Mouse (Mus musculus) fibroblast of lung, adult 2 months (primary cell): ENCODE data around the gene Hpca.

Source experiments
- DNase-seq: peaks from one replicate; pipeline ENCODE4 v3.0.0-alpha.2; 2011; ENCODE audit warnings: low read depth

Gene Hpca

DNA sequence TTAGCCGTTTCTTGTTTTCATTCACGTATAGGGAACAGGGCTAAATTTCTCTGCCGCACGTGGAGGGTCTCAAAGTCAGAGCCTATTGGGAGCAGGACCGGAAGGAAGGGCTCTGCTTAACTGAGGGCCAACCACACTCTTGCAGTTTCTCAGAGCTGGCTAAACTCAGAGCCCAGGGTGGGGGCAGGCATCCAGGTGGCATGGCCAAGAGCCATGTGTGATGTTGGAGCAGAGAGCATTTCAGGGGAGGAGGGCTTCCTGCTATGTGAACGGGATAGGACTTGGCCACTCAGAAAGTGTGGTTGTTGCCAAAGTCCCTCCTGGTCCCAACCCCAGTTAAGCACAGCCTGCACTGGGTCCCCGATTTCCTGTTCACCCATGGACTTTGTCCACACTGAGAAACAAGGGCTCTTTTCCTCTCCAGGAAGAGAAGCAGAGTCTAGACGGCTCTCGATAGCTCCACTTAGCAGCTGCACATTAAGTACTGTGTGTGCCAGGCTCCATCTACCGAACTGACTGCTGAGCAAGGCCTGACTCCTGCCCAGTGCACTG is 14.4 kb downstream of the Hpca start:
- DNase-seq = no peak

- no peak for DNase-seq
Observed at GRCm38 (mm10) chr4:129106073-129106472, 15.8 kb downstream of the Hpca start.

- no peak for DNase-seq
Observed at GRCm38 (mm10) chr4:129105356-129105755, 16.5 kb downstream of the Hpca start, which contains the start of gene Tmem54. Gene Tmem54, plus strand, starts transcription at chr4:129105548.

DNA sequence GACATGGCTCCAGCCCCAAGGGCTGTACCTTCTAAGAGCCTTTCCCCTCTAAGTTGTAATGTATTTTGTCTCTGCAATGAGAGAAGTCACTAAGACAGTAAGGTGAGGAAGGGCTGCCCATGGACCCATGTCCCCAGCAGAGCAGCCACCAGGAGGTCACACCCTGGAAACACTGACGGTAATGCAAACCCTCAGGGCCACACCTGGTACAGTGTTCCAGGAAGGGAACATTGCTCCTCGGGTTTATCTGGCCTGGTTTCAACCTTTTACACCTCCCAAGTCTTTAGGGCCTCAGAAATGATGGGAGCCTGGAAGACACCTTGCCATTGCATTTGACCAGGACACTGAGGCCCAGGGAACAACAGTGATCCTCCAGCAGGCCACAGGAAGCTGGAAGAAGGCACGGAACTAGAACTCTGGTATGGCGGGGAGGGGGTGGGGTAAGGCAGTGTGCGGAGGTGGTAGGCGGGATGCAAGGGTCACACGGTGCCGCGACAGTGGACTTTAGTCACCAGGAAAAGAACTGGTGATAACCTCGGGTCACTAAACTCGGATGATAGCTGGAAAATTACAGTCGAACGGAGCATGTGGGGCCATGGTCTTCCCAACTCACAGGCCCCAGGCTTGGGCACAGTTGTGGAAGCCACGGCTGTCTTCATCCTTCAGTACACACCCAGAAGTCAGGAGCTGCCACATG is 19.6 kb downstream of the Hpca start:
- no peak for DNase-seq

- no peak for DNase-seq
Observed at GRCm38 (mm10) chr4:129097006-129097405, 24.8 kb downstream of the Hpca start.

- no peak for DNase-seq
Observed at GRCm38 (mm10) chr4:129095276-129095675, 26.6 kb downstream of the Hpca start.

DNA sequence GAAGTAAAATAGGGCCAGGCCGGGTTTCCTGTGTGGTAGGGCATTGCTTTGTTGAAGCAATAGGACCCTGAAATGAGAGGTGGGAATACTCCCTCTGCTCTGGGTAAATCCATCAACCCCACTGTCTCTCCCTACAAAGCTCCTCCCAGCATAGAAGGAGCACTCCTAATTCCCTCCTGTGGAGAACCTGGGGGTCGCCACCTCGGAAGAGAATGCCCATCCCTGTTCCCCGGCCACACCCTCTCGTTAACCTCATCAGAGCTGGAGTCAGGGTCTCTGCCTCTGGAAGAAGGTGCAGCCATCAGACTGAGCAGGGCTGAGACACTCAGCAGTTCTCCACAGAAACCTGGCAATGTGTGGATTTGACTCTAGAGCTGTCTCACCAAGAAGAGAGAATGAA is 34.0 kb downstream of the Hpca start:
- DNase-seq = no peak

- no peak for DNase-seq
Observed at GRCm38 (mm10) chr4:129086078-129086477, 35.8 kb downstream of the Hpca start.

GRCm38 (mm10) chr4:129084896-129085295 is 36.9 kb downstream of the Hpca start:
- no peak for DNase-seq

- DNase-seq = peak; percentile 53
Observed at GRCm38 (mm10) chr4:129082379-129083115, 39.3 kb downstream of the Hpca start.

- no peak for DNase-seq
Observed at GRCm38 (mm10) chr4:129081939-129082338, 39.9 kb downstream of the Hpca start.

DNA sequence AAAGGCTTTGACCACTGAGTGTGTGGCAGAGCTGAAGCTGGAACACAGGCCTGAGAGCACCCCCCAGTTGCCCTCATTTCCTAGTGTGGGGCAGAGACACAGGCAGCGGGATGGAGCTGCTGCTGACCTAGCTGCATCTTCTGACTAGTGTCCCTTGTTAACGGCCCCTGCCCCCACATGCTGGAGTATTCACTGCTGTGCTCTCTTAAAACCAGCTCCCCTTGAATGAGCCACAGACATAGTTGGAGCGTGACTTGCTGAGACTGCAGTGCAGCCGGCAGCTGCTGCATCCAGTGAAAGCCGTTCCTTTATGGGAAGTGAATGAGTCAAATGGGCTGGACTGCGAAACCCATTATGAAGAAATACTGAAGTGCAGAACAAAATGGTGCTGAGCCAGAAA is 40.3 kb downstream of the Hpca start:
- peak; percentile 84 for DNase-seq

DNA sequence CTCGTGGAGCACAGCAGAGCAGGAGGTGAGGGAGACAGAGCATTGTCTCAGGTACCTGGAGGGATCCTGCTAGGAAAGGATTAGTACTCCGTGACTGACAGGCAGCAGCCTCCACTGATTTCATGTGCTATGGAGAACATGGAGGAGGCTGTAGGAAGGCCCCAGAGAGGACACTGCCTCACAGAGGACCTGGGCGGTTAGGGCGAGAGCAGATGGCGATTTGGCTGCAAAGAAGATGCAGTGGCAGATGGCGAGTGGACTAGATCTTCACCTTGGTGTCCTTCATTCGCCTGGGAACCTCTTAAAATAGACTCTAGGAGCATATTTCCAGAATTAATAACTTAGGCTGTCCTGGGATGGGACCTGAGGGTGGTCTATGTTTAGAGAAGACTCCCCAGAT is 40.8 kb downstream of the Hpca start:
- no peak for DNase-seq

- DNase-seq = no peak
Observed at GRCm38 (mm10) chr4:129079126-129079525, 42.7 kb downstream of the Hpca start.

- DNase-seq = no peak
Observed at GRCm38 (mm10) chr4:129068848-129069247, 53.0 kb downstream of the Hpca start.

DNA sequence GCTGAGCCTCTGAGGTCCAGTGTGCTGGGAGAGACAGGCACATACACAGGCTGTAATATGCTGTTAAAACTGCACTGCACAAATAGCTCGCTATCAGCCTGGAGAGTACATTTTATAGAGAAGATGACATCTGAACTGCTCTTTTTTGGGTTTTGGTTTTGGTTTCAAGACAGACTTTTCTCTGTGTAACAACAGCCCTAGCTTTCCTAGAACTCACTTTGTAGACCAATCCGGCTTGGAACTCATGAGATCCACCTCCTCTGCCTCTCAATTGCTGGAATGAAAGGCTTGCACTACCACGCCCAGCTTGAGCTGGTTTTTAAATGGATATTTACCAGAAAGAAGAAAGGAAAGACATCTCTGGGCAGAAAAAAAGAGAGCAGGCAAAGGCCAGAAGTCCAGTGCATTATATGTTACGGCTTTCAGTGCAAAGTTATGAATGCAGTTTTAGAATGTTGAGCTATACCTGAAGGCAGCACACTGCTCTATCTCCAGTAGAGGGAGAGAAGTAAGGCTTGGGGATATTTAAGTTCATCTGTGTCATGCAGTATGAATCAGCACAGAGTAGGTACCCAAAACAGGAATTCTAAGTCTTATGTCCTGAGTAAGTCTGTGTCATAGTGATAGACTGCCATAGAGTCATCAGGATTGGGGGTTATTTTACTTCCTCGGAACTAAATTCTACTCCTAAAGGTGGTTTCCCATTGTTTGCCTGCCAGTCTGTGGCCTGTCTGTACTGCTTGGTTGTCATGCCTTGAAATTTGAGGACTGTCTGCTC is 54.0 kb downstream of the Hpca start:
- DNase-seq = peak; percentile 49

DNA sequence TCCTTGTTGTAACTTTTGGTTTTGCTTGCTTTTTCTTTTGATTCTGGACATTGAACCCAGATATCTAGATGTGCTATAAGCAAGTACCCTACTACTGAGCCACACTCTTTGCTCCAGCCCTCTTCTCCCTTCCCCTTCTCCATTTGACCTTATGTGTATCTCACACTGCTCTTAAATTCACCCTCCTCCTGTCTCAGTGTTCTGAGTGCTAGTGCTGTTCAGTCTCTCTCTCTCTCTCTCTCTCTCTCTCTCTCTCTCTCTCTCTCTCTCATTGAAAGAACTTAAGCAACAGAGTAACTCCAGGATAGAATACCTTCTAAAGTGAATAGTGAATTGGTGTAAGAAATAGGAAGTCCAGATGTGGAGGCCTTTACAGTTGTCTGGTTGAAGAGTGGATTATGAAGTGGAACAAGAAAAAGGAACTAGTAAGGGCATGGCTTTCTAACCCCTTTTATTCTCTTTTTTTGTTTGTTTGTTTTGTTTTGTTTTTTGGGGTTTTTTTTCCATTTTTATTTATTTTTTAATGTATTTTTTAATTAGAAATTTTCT is 56.1 kb downstream of the Hpca start:
- no peak for DNase-seq

GRCm38 (mm10) chr4:129062281-129063075 is 59.4 kb downstream of the Hpca start:
- no peak for DNase-seq
